ENCODE assay signal across 1 mouse cellular context in the genomic region with DNA sequence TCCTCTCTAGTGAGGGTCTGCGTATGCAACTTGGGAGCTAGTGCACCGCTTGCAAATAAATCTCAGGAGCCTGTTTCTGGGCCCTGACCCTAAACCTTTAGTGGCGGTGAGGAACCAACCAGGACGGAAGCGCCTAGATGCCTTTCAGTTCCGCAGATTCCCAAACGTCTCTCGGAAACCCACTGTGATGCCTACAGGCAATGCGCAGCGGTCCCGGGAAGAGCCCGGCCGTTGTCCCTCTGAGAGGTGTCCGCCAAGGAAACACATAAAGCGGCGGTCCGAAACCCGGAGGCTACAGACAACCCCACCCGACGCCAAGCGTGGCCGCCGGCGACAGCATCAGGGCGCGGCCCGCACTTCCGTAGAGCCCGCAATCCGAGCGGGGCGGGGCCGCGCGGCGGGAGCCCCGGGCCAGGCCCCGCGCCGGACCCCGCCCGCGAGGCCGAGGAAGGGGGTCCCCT.
TF ChIP-seq lines count a peak whose summit lies in the region.

No protein-coding gene starts in this region.

TF ChIP-seq in C2C12, 6 proteins besides CTCF, POLR2A, EP300 and RAD21:
- TF ChIP-seq MYOG (IDR thresholded peaks at IDR 0.05; ENCODE audit: control insufficient read depth, extremely low read depth, insufficient read length) (no peak), FOSL1 (IDR thresholded peaks at IDR 0.05; ENCODE audit: insufficient read depth, low read length, poor library complexity, severe bottlenecking) (no peak), CEBPB (IDR thresholded peaks at IDR 0.05; ENCODE audit: low read depth) (no peak), MYOD1 (IDR thresholded peaks at IDR 0.05; ENCODE audit: control insufficient read depth, insufficient read length, low read depth) (no peak), USF1 (IDR thresholded peaks at IDR 0.05; ENCODE audit: low read depth) (no peak), MAX (IDR thresholded peaks at IDR 0.05) (no peak)
